Mouse (Mus musculus): ENCODE results near the gene Tspoap1.
A peak's percentile ranks its signal among the peaks of the same experiment; 100 is the strongest.

- TF ChIP-seq CTCF (IDR thresholded peaks at IDR 0.05; ENCODE audit: low read depth) (no peak), EP300 (IDR thresholded peaks at IDR 0.05; ENCODE audit: low read depth) (peak; percentile 79; the same call in 1 of the 2 replicates)
These were observed 4.9 kb upstream of the Tspoap1 start for GRCm38 (mm10) chr11:87755360-87756017.

Measured in liver, postnatal 0 days (tissue).